Mouse (Mus musculus): ENCODE measurements around the gene Glmn.
A peak's percentile ranks its signal among the peaks of the same experiment; 100 is the strongest.

Gene Glmn

DNA sequence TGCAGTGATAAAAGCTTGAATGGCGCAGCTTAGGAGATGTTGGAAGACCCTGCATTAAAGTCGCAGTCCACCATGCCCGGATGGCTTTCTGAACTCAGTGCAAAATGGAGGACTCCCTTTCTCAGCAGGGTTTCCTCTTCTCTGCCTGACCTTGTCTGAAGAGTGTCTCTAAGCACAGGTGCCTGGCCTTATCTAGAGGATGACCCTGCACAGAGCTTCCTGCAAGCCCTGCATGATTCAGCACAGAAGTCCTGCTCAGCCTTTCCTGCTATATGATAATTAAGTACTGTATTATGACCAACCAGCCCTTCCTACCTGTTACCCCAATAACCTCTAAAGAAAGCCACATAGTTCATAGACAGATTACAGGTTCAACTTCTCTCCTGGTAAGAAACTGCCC, 82.2 kb downstream of the Glmn start:
- DNase-seq: no peak

DNA sequence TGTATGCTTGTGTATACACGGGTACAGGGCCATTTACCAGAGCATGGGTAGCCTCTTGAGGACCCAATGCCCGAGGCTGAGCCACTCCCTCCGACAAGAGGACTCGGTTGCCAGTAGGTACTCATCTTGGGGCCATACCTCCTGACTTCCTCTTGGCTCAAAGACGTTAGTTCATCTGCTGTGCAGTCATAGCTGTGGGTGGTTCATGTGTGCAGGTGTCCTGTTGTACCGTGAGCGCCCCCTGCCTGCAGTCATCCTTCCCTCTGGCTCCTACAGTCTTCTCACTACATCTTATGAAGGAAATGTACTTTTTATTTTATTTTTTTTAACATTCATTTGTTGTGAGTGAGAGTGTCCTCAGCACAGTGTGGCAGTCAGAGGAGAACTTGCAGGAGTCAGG, 84.1 kb downstream of the Glmn start:
- peak; percentile 87 for DNase-seq

DNA sequence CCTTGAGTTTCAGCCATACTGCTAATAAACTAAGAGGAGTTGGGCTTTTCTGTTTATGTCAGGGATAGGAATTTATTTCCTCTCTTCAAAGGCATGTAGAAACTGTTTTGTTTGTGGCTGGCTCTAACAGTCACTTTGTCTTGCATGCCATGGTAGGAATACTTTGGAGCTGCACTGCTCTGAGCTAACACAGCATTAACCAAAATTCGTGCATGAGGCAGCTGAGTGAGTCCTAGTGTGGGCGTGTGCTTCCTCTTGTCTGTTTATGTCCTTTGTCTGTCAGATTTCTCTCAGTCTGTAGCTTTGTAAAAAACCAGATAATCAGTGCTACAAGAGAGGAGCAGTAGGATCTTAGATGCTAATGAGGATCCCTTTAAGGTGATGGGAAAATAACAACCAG, 86.4 kb downstream of the Glmn start:
- no peak for DNase-seq

DNA sequence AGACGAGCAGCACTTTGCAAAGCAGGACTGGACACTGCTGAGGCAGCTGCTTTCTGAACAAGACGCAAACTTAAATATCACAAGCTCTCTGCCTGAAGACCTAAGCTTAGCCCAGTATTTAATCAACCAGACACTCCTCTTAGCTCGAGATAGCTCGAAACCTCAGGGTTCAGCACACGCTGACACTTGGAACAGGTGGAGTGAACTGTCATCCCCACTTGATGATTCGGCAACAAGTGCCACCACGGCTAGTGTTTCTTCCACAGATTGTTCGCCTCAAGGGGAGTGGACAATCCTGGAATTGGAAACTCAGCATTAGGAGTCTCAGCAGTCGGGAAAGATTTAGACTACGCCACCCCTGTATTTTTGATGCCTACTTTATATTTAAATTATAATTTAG, 87.2 kb downstream of the Glmn start:
- DNase-seq: no peak

DNA sequence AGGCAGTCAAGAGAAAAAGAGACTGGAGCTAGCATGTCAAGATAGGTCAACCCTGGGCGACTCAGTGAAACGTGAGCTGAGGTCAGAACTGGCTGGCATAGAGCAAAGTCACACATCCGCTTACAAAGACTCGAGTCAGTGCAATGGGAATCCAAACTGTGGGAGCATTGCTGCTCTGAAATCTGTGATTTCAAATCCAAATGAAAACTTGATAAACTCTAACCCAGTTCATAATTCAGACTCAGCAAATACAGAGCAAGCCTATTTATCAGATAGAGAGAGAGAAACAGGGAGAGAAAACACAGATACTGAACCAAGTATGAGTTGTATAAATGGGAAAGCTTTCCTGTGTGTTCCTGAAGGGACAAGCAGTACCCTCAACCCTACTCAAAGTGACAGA, 90.4 kb downstream of the Glmn start, which contains the start of gene Gm42669:
Gm42669 (plus strand) TSS at position 301 of the 400 bp plus-strand sequence.
- no peak for DNase-seq

DNA sequence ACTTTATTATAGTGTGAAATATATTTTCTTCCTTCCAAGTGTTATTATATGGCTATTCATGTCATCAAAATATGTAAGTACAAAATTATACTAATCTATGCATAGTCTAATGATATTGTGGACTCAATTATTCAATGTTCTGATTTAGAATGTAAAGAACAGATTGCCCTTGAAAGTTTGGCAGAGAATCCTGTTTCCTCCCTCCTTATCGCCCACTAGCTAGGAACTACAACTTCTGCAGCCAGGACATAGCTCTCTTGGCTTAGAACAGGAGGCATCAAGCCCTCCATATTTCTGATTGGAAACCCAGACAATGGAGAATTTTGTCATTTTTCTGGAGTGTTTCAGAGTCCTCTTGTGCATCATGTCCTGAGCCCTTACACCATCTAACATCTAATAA, 96.9 kb downstream of the Glmn start:
- DNase-seq: no peak

DNA sequence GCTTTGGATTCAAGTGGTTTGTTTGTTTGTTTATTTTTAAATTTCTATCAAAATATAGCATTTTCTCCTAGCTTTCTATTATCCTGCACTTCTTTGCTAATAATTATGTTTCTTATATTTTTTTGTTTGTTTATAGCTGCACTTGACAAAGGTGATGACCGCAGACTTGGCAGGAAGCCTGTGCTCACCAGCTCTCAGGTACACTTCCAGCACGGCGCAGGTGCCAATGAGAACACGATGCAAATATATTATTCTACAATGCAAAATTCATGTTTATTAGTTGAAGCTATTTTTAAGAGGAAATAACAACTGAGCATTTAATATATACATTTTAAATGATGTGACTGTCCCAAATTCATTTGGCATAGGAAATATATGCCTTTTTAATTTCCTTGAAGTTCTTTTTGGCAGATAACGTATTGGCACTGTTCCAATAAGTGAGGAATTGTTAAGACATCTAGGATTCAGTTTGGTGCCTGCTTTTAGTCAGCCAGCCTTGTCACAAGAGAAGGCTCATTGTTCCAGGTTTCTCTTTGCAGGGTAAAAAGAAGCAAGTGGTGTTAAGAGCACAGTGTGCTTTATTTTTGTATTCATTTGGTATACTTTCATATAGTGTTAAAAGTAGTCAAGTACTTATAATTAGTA, 97.7 kb downstream of the Glmn start:
- DNase-seq: no peak
